Mouse (Mus musculus) hindbrain, postnatal 0 days (tissue): ENCODE measurements around the gene 2310061I04Rik. TPM values are rescaled to one million over a fixed set of nuclear protein-coding genes. Genes with fewer than 3 reads are reported as not detected.

Source experiments
- ATAC-seq: fragments of 200-750 bp; cut with Nextera tagmentation; 2 replicates; pipeline ENCODE4 v1.8.0; 2017; ENCODE audit warnings: mild to moderate bottlenecking, moderate TSS enrichment, moderate library complexity
- DNase-seq: peaks from one replicate; pipeline ENCODE4 v3.0.0-alpha.2; 2015; ENCODE audit warnings: low spot score
- H3K27ac ChIP-seq: fragments of 300-500 bp; sonication (generic); 2 replicates; pipeline ENCODE4 v1.5.1; 2014; ENCODE audit warnings: mild to moderate bottlenecking
- H3K27me3 ChIP-seq: fragments of 300-500 bp; sonication (generic); 2 replicates; pipeline ENCODE4 v1.6.1; 2014; ENCODE audit warnings: low read length, mixed read lengths; ENCODE audit not compliant: insufficient read depth
- H3K36me3 ChIP-seq: fragments of 300-500 bp; sonication (generic); 2 replicates; pipeline ENCODE4 v1.6.1; 2014; ENCODE audit warnings: low read length, mixed read lengths; ENCODE audit not compliant: insufficient read depth
- H3K4me1 ChIP-seq: fragments of 300-500 bp; sonication (generic); 2 replicates; pipeline ENCODE4 v1.6.1; 2014; ENCODE audit warnings: antibody characterized with exemption, low read length, mixed read lengths; ENCODE audit not compliant: insufficient read depth
- H3K4me2 ChIP-seq: fragments of 300-500 bp; sonication (generic); 2 replicates; pipeline ENCODE4 v1.6.1; 2014; ENCODE audit warnings: low read depth, mild to moderate bottlenecking, low read length, moderate library complexity, mixed read lengths
- H3K4me3 ChIP-seq: fragments of 300-500 bp; sonication (generic); 2 replicates; pipeline ENCODE4 v1.5.1; 2014; ENCODE audit warnings: low read length
- H3K9ac ChIP-seq: fragments of 300-500 bp; sonication (generic); replicated peaks from 2 replicates; pipeline ENCODE4 v1.6.1; 2014; ENCODE audit warnings: mild to moderate bottlenecking, low read length, moderate library complexity, mixed read lengths
- H3K9me3 ChIP-seq: fragments of 300-500 bp; sonication (generic); 2 replicates; pipeline ENCODE4 v1.6.1; 2016; ENCODE audit warnings: low read length, mixed read lengths
- CTCF ChIP-seq: IDR thresholded peaks from 2 replicates; pipeline ENCODE4 v1.5.1; 2016; ENCODE audit warnings: antibody characterized with exemption, control low read depth, low read depth
- WGBS: fragments of 180-500 bp; shearing (Covaris S2); extraction: QIAGEN DNeasy Blood & Tissue Kit; methylation state at CpG from one replicate; pipeline ENCODE4 v1.1.7; 2014; 5-methylcytosine and 5-hydroxymethylcytosine counted together
- polyA plus RNA-seq: library from polyadenylated mRNA; unstranded; fragments of >200 nt; fragmentation: Nextera tagmentation; extraction: Ambion mirVana; gene quantifications from 2 replicates; pipeline ENCODE4 v1.2.1, GENCODE M21; 2015
- total RNA-seq: library from RNA; depleted of rRNA; stranded (reverse); fragments of >200 nt; gene quantifications from 2 replicates; pipeline ENCODE4 v1.2.3, GENCODE M21; 2014

The 2310061I04Rik gene
- total and polyA plus RNA-seq, 2 experiments from 2014 or later: 49.2 to 74.3 TPM

DNA sequence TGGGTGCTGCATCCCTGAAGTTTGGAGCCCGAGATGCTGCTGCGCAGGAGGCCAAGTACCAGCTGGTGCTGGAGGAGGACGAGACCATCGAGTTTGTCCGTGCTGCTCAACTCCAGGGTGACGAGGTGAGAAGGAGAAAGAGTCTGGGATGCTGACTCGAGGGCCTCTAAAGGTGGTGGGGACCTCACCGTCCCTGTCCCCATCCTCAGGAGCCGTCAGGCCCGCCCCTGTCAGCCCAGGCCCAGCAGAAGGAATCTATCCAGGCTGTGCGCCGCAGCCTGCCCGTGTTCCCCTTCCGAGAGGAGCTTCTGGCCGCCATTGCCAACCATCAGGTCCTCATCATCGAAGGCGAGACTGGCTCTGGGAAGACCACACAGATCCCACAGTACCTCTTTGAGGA lies 14.3 kb downstream of the 2310061I04Rik start:
- no peak overlapping the region for H3K9ac ChIP-seq
- no peak for ATAC-seq
- no peak for TF ChIP-seq CTCF
- 96% methylated on average over 17 of the region's 17 CpGs for WGBS
- H3K27me3 ChIP-seq: no peaks in the 10 kb centered on the region
- no peak for DNase-seq
- no peaks in the 10 kb centered on the region for H3K9me3 ChIP-seq
- H3K4me1 ChIP-seq: peaks cover 4% of the 10 kb centered on the region; the same call in 1 of the 2 replicates
- H3K4me3 ChIP-seq: no peak overlapping the region
- peaks cover 54% of the 10 kb centered on the region for H3K36me3 ChIP-seq
- H3K4me2 ChIP-seq: no peak overlapping the region
- no peak overlapping the region for H3K27ac ChIP-seq

DNA sequence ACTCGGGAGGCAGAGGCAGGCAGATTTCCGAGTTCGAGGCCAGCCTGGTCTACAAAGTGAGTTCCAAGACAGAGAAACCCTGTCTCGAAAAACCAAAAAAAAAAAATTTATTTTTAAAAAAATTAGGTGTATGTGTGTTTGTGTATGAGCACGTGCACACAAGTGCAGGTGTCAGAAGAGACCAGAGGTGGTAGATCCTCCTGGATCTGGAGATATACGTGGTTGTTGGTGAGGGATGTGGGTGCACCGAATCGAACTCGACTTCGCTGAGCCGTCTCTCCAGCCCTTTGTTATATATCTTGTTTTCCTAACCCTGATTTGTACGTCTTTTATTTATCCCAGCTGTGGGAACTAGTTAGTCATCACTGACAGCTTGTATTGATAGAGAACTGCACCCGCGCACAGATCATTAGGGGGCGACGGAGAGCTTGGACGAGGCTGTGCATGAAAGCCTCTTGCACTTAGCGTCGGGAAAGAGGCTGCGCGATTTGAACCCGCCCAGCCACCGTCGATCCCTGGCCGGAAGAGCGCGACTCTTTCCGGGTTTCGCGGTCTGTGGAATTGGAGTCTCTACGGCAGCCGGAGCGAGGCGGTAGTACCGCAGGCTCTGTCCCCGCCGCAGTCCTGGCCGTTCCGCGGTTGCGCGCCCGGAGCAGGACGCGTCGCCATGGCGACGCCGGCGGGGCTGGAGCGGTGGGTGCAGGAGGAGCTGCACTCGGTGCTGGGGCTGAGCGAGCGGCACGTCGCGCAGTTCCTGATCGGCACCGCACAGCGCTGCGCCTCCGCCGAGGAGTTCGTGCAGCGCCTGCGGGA lies 17.8 kb downstream of the 2310061I04Rik start, which contains the start of gene Dhx16:
TSS of gene Dhx16 (plus strand) at position 575 of the 813 bp plus-strand sequence.
- ATAC-seq (peak; percentile 94), DNase-seq (peak; percentile 98)
- Histone ChIP-seq H3K4me1 (peaks cover 4% of the 10 kb centered on the region; the same call in 1 of the 2 replicates), H3K27ac (peak within 1 kb of the TSS; percentile 77), H3K36me3 (peaks cover 28% of the 10 kb centered on the region), H3K4me3 (peak within 1 kb of the TSS; percentile 93), H3K9me3 (no peaks in the 10 kb centered on the region), H3K27me3 (no peaks in the 10 kb centered on the region), H3K4me2 (peak within 1 kb of the TSS; percentile 83), H3K9ac (peak within 1 kb of the TSS; percentile 81)
- 6% methylated on average over 66 of the region's 66 CpGs for WGBS
- peak; percentile 89 for TF ChIP-seq CTCF

DNA sequence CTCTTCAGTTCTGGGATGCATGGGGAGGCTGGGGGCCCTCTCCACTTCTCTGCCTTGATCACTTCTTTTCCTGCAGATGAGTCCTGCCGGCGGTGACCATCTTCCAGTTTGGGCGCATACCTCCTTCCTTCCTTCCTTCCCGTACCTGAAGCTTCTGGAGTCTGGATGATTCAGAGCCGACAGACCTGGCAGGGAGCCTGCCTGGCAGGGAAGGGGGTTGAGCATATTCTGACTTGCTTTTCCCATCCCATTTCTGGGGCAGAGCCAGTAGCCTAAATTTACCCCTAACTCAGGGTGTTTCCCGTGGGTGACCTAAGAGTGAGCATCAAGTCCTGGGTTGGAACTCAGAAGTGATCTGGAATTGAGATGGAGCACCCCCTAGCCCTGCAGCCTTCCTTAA lies 22.5 kb downstream of the 2310061I04Rik start:
- 90% methylated on average over 6 of the region's 6 CpGs for WGBS
- ATAC-seq (no peak), DNase-seq (no peak)
- TF ChIP-seq CTCF: no peak
- Histone ChIP-seq H3K9me3 (no peaks in the 10 kb centered on the region), H3K27me3 (no peaks in the 10 kb centered on the region), H3K36me3 (peaks cover 3% of the 10 kb centered on the region; the same call in 1 of the 2 replicates), H3K4me2 (no peak overlapping the region), H3K27ac (no peak overlapping the region), H3K4me1 (peaks cover 8% of the 10 kb centered on the region), H3K9ac (no peak overlapping the region), H3K4me3 (no peak overlapping the region)

- Histone ChIP-seq H3K27me3 (no peaks in the 10 kb centered on the region), H3K9ac (0 out of 2 replicates have a peak overlapping the region, but pooled peaks have one; percentile 5), H3K4me1 (peaks cover 13% of the 10 kb centered on the region), H3K27ac (peak overlapping the region; percentile 16), H3K9me3 (no peaks in the 10 kb centered on the region), H3K4me3 (no peak overlapping the region), H3K36me3 (peaks cover 3% of the 10 kb centered on the region; the same call in 1 of the 2 replicates), H3K4me2 (no peak overlapping the region)
- ATAC-seq (peak; percentile 57), DNase-seq (peak; percentile 87)
- peak; percentile 93 for TF ChIP-seq CTCF
- 31% methylated on average over 20 of the region's 21 CpGs for WGBS
These were observed 23.3 kb downstream of the 2310061I04Rik start for GRCm38 (mm10) chr17:35873774-35874519.

DNA sequence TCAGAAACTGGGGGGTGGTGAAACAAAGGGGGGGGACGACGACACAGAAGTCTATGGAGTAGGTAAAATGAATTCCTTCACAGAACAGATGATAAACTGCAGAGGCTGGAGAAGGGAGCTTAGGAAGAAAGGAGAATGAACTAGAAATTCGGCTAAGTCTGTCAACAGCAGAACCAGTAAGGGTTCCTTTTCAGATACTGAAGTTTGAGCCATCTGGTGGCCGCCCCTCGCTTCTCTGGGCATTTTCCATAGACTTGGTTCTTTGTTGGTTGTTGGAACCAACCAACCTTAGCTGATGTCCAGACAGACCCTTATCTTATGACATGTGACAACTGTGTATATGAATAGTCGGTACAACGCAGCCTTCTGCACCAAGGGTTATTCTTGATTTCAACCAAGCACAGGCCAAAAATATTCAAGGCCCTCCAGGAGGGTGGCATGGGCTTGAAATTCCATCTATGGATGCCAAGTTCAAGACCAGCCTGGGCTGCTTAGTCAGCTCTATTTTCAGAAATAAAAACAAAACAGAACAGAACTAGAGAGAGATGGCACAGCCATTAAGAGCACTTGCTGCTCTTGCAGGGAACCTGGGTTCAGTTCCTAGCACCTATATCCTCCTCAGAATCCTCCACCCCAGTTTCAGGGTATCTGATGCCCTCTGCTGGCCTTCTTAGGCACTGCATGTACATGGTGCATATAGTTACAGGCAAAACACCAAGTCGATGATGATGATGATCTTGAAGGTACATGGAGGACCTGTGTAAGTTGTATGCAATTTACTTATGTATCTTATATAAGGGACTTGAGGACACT lies 26.1 kb downstream of the 2310061I04Rik start:
- WGBS: 77% methylated on average over 8 of the region's 8 CpGs
- ATAC-seq: no peak
- no peak overlapping the region for H3K9ac ChIP-seq
- TF ChIP-seq CTCF: peak; percentile 73
- H3K4me2 ChIP-seq: peak overlapping the region; percentile 93
- H3K27ac ChIP-seq: peak overlapping the region; percentile 95; the same call in 1 of the 2 replicates
- DNase-seq: peak; percentile 23
- H3K27me3 ChIP-seq: no peaks in the 10 kb centered on the region
- H3K9me3 ChIP-seq: no peaks in the 10 kb centered on the region
- peaks cover 3% of the 10 kb centered on the region; the same call in 1 of the 2 replicates for H3K36me3 ChIP-seq
- H3K4me3 ChIP-seq: peak overlapping the region; percentile 56; the same call in 1 of the 2 replicates
- H3K4me1 ChIP-seq: peaks cover 19% of the 10 kb centered on the region
